Mouse (Mus musculus) lung, adult 2 months (tissue): ENCODE results near the gene Ect2. TPM values are rescaled to one million over a fixed set of nuclear protein-coding genes. Genes with fewer than 3 reads are reported as not detected.

Source experiments
- DNase-seq: peaks from one replicate; pipeline ENCODE4 v3.0.0; 2022
- H3K4me1 ChIP-seq: fragments of 200-500 bp; 2 replicates; pipeline ENCODE4 v1.6.1; 2011; ENCODE audit warnings: low read length; ENCODE audit not compliant: control insufficient read depth, insufficient read depth
- H3K4me3 ChIP-seq: fragments of 200-500 bp; replicated peaks from 2 replicates; pipeline ENCODE3; 2011; ENCODE audit warnings: low read depth, mild to moderate bottlenecking, control low read depth, low read length; ENCODE audit errors: extremely low read depth
- CTCF ChIP-seq: fragments of 200-500 bp; IDR thresholded peaks from 2 replicates; pipeline ENCODE4 v1.5.1; 2011; ENCODE audit warnings: mild to moderate bottlenecking, low read length, control low read depth; ENCODE audit not compliant: insufficient read depth
- POLR2A ChIP-seq: fragments of 200-500 bp; IDR thresholded peaks from 2 replicates; pipeline ENCODE4 v1.6.1; 2011; ENCODE audit warnings: low read depth, mild to moderate bottlenecking, control low read depth, low read length, borderline replicate concordance; ENCODE audit errors: extremely low read depth
- WGBS: fragments of 180-500 bp; shearing (Covaris S2); methylation state at CpG from one replicate; pipeline ENCODE4 v1.1.7; 2018; 5-methylcytosine and 5-hydroxymethylcytosine counted together
- polyA plus RNA-seq: library from polyadenylated mRNA; depleted of rRNA; stranded (reverse); fragments of >200 nt; gene quantifications from 2 replicates; pipeline ENCODE4 v1.2.3, GENCODE M21; 2012; rRNA removed

Gene Ect2
- polyA plus RNA-seq, 1 experiment: 0.86 TPM

DNA sequence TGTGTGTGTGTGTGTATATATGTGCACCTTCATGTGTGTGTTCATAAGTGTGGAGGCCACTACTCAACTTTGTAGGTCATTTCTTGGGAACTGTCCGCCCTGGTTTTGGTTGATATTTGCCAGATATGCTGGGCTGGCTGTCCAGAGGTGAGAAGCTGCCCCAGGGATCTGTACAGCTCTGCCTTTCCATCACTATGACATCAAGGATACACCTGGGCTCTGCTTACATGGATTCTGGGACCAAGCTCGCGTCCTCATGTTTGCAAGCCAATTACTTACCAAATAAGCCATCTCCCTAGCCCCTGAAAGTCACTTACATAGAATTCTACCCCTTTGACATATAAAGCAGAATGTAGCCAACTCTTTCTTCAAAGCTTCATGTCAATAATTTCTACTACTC lies 98.2 kb downstream of the Ect2 start:
- Histone ChIP-seq H3K4me3 (no peak overlapping the region), H3K4me1 (no peaks in the 10 kb centered on the region)
- no peak for DNase-seq
- TF ChIP-seq CTCF (no peak), POLR2A (no peak)
- 84% methylated on average over 3 of the region's 3 CpGs for WGBS

DNA sequence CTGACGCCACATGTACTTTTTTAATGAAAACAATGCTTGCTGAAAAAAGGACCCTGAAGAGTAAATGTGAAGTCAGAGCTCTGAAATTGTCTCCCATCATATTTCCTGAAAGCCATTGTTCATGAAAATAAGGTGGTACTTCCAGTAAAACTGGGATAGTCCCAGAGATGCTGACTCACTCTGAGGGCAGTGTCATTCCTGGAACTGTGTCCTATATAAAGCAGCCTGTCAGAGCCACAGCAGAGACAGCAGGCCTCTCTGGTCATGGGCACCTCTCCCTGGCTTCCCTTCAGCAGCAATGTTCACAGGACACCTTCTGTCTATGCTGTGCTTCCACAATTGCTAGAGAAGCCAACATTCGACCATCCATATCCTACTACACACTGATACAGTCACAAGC lies 98.9 kb downstream of the Ect2 start:
- TF ChIP-seq POLR2A (no peak), CTCF (no peak)
- DNase-seq: no peak
- H3K4me3 ChIP-seq: no peak overlapping the region
- 63% methylated on average over 2 of the region's 2 CpGs for WGBS
- H3K4me1 ChIP-seq: no peaks in the 10 kb centered on the region

Other genes starting within 250 kb of the Ect2 start
- gene Nceh1, start 29.1 kb upstream of the Ect2 start, polyA plus RNA-seq: 92.6 and 112 TPM in 2 replicates
- 26.5 and 37.6 TPM in 2 replicates for gene Tnfsf10, start 163.2 kb upstream of the Ect2 start, polyA plus RNA-seq
- gene Ghsr, start 217.5 kb upstream of the Ect2 start, polyA plus RNA-seq: not detected in 2 replicates